24 mouse cellular contexts compared by ENCODE assay signal in genomic region chr17:56393889-56394288, GRCm38 (mm10).
DNase-seq lines count a peak whose midpoint lies in the region; ATAC-seq lines count a peak whose summit lies in the region.
"Had no signal": no experiment of that assay in that cellular context is flagged by ENCODE, and none has a peak within 500 bp of the region (broad histone marks: within the 10 kb centered on the region; RNA-seq: fewer than 3 reads in every experiment).

No protein-coding gene starts in this region.

- no peak for DNase-seq in frontal cortex, postnatal 10 days (ENCODE audit: low spot score in 2 of 2)
- peak; percentile 24 for DNase-seq in 416B (ENCODE audit: low read depth)
- DNase-seq in adrenal gland, postnatal 25 days, result peak; percentile 60
- no peak for DNase-seq in cerebellum, postnatal 36 days
- DNase-seq in lung, adult 18-20 months, result no peak
- DNase-seq in thymus, postnatal 0 days (ENCODE audit: low spot score), result no peak
- DNase-seq: cerebellum, adult 2 months; cerebellum, postnatal 14 days; gastrocnemius, postnatal 25 days; heart, adult 11 months; kidney, adult 2 months; kidney, postnatal 36 days; layer of hippocampus, postnatal 36 days; left cerebral cortex, postnatal 4 days; liver, postnatal 0 days; lung, postnatal 4 days; midbrain, embryonic 14.5 days; thymus, adult 2 months; thymus, postnatal 4 days had no signal

- ATAC-seq in frontal cortex, adult (ENCODE audit: low TSS enrichment), result 0 out of 2 replicates have a peak, but pooled peaks have one; percentile 14
- ATAC-seq: forebrain, embryonic 13.5 days; hindbrain, embryonic 16.5 days; liver, embryonic 12.5 days; liver, postnatal 0 days; lung, postnatal 0 days had no signal

Comparison
In these comparisons a context has a peak if more than half of its experiments do, and no peak if none do; other contexts are left out.
1. DNase-seq: peak in 416B (single experiment) and adrenal gland, postnatal 25 days (single experiment); none in frontal cortex, postnatal 10 days (0 of 2), cerebellum, postnatal 36 days (0 of 2), lung, adult 18-20 months (0 of 2) and thymus, postnatal 0 days (single experiment).